Mouse (Mus musculus) central nervous system, embryonic 14 days (tissue): ENCODE results near the gene Vmn2r95. TPM values are rescaled to one million over a fixed set of nuclear protein-coding genes. Genes with fewer than 3 reads are reported as not detected.

Source experiments
- polyA plus RNA-seq: library from polyadenylated mRNA; depleted of rRNA; stranded (reverse); fragments of >200 nt; gene quantifications from 2 replicates; pipeline ENCODE4 v1.2.3, GENCODE M21; 2012; rRNA removed

Vmn2r95 gene
- not detected in 2 replicates for polyA plus RNA-seq

DNA sequence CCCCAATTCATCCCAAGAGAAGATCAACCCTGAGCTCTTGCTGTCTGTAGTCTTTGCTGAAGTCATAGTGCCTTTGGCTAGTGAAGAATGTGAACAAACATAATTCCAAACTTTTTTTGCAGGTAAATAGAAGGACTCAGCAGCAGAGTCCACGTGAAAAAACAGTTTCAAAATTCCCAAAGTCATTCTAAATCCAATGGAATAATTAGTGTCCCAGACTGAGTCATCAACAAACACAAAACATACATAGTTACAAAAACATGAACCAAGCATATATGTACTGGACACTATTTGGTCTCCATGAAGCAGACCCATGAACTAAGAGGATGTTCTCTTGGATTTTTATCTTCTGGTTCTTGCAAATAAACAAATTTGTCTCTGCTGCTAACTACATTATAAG lies at the start of gene Vmn2r95:
TSS of gene Vmn2r95 (plus strand) at position 301 of the 400 bp plus-strand sequence.

Other genes with a start within 250 kb of the Vmn2r95 start
- gene Vmn2r94, start 146.3 kb upstream of the Vmn2r95 start, polyA plus RNA-seq, result not detected in 2 replicates
- gene Vmn2r93, start 126.0 kb upstream of the Vmn2r95 start, polyA plus RNA-seq, result not detected in 2 replicates
- not detected in 2 replicates for gene Vmn2r96, start 149.1 kb downstream of the Vmn2r95 start, polyA plus RNA-seq